Mouse (Mus musculus) left cerebral cortex, adult 8-10 months (tissue): ENCODE results near the gene Cecr2. TPM values are rescaled to one million over a fixed set of nuclear protein-coding genes. Genes with fewer than 3 reads are reported as not detected.

Source experiments
- DNase-seq, 2 experiments: peaks; one replicate each; pipeline ENCODE4 v3.0.0; 2022; ENCODE audit warnings: low spot score in 2 of 2
- total RNA-seq, 4 experiments: library from RNA; stranded (reverse); gene quantifications; 2 replicates each; pipeline ENCODE4 v1.2.4; 2022

Cecr2 gene
- total RNA-seq, 4 experiments from 2014 or later: 3.5 to 4.7 (median 4.2) TPM

GRCm38 (mm10) chr6:120667422-120667781 lies 1.2 kb downstream of the Cecr2 start:
- no peak for DNase-seq

GRCm38 (mm10) chr6:120667911-120668310 lies 1.7 kb downstream of the Cecr2 start:
- no peak for DNase-seq

DNA sequence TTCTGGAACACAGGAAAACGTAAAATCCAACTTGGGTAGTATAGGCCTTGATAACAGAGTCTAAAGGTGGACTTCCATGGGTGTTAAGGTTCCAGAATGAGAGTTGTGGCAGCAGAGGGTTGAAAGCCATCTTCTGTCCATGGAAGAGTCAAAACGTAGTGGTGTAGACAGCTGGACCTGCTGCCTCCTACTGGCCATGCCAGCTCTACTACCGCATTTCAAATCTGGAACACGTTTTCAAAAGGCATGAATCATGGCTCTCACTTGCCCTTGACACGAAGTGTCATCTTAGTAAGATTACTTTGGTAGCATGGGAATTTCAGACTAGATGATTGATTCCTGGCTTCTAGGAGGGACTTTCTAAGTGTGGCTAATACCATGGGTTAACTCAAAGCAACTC lies 8.0 kb downstream of the Cecr2 start:
- DNase-seq: no peak

DNA sequence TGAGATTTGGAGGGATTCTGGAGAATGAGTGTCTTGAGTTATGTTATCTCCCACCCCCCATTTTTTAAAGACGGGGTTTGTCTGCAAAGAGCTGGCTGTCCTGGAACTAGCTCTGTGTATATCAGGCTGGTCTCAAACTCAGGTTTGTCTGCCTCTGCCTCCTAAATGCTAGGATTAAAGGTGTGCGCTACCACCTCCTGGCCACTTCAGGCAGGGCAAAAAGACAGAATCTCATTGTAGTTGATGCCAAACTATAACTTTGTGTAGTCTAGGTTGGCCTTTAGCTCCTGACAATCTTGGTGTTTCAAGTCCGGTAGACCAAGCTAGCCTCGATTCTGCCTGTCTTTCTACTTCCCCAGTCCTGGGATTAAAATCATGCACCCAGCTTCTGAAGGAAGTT lies 8.7 kb downstream of the Cecr2 start:
- DNase-seq: no peak

- DNase-seq: no peak
Observed at GRCm38 (mm10) chr6:120675979-120676378, 9.8 kb downstream of the Cecr2 start.

DNA sequence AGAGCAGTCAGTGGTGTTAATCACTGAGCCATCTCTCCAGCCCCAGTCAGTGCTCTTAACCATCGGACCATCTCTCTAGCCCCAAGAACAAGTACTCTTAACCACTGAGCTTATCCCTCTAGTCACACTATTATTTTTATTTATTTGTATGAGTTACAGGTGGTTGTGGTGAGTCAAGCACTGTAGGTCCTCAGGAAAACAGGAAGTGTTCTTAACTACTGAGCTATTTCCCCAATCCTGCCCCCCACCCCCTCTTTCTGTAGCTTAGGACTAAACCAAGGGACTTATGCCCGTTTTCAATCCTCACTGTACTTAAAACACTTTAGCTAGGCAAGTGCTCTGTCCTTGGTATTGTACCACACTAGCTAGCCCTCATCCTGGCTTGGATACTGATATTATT lies 17.2 kb downstream of the Cecr2 start:
- no peak for DNase-seq

DNA sequence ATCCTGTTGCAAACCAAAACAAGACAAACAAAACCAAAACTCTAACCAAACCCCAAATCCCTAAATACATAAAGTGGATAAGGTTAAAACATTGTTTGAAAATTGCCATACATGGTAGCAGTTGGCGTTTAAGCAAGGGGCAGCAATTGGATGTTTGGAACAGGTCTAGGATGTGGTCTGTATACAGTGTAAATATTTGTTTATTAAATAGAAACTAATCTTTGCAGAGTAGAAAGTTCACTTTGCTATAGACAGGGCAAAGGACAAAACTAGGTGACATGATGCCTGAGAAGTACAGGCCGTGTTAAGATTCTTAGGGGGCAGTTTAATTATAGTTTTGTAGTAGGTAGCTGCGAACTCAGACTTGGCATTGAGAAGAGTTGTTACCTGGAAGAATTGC lies 18.6 kb downstream of the Cecr2 start:
- no peak for DNase-seq

- DNase-seq: no peak
Observed at GRCm38 (mm10) chr6:120686872-120687650, 20.9 kb downstream of the Cecr2 start.

GRCm38 (mm10) chr6:120700221-120700620 lies 34.1 kb downstream of the Cecr2 start:
- no peak for DNase-seq

DNA sequence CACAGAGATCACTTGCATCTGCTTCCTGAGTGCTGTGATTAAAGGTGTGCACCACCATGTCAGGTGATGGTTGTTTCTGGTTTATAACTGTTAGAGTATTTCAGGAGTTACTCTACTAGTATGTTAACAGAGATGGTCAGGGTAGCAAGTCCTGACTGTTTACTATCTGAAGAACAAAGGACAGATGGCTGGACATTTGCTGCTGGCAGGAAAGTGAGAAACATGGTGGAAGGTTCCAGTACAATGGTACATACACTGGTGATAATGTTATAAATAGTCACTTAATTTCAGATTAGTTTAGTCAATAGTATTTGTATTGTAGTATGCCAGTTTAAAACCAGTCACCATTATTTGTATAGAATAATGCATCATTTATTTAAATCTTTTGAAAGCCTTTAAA lies 38.2 kb downstream of the Cecr2 start:
- DNase-seq: no peak

- DNase-seq: no peak
Observed at GRCm38 (mm10) chr6:120708759-120709158, 42.6 kb downstream of the Cecr2 start.

DNA sequence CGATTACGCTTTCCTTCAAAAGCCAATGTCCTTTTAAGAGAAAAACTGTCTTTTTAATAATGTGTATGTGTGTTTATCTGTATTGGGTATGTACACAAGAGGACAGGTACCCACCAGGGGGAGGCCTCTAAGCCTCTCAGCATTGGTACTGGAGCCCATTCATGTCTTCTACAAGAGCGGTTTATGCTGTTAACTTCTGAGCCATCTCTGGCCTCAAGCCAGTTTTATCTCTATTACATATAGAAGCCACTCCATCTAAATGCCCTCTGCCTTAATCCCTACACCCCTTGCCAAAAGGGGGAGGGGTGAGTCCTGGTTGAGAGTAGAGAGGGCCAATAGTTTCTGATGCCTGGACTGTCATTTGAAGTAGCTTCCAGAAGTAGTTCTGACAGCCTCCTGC lies 48.6 kb downstream of the Cecr2 start:
- no peak for DNase-seq

DNA sequence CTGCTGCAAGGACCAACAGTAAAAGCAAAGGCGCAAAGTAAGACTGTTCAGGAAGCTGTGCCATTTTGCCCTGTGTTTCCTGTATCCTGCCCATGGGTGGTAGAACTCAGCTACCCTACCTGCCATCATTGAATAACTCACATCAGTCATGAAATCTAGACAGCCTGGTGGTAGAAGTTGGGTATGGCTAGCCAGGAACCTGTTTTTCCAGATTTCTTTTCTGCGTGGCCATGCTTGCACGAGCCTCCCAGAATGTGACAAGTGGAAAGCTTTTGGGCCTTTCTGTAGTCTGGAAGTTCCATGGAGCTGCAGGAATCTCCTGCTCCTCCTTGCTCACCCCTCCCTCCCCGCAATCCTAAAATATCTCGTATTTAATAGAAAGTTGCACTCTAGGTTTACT lies 49.1 kb downstream of the Cecr2 start:
- no peak for DNase-seq

GRCm38 (mm10) chr6:120715851-120716250 lies 49.7 kb downstream of the Cecr2 start:
- DNase-seq: no peak

DNA sequence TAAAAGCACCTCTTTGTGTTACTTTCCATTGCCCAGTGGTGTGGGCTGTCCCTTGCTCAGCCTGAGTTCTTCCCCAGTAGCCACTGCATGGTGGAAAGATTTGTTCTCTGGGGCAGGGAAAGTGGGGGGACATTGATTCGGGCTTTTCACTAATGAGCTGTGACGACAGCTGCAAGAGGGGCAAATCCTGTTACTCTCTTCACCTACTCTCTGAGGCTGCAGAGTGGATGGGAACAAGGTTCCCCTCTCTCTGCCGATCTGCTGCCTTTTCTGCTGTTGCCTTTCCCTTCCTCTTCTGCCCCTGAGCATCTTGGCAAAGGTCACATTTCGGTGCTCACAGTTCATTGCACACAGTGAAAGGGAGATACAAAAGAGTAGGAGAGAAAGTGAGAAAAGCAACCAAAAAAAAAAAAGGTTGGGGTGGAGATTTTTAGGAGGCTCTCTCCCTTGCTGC lies 50.4 kb downstream of the Cecr2 start:
- no peak for DNase-seq

DNA sequence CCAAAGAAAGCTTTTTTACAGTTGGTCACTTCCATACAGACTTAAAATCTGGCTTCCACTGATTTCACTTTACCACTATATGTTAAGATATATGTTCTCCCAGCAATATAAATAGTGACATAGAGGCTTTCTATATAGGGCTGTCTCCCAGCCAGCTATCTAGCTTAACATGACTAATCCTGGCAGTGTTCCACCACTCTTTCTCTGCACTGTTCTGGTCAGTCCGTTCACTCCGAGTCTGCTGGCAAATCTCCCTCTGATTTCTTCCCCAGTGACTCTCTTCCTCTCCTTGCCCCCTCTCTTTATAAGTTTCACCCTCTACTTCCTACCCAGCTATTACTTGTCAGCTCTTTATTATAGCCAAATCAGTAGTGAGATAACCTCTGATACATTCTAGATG lies 59.8 kb downstream of the Cecr2 start:
- no peak for DNase-seq

GRCm38 (mm10) chr6:120736011-120736410 lies 69.8 kb downstream of the Cecr2 start:
- no peak for DNase-seq

DNA sequence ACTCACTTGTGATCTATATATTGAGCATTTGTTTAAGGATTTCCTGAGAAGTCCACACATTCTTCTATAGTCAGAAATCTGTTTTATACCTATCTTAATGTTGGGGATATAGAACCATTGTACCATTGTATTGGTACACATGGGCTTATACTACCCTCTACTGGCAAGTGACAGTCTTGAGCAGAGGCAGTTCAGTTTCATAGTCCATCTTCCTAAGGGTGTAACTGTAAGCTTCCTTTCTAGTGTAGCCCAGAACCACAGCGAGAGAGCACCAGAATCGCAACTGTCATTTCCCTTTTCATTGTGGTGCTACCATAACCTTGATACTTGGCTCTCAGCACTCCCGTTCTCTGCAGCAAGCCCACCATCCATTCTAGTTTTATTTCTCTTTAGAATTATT lies 70.4 kb downstream of the Cecr2 start:
- no peak for DNase-seq

GRCm38 (mm10) chr6:120743130-120743529 lies 77.0 kb downstream of the Cecr2 start:
- DNase-seq: no peak

DNA sequence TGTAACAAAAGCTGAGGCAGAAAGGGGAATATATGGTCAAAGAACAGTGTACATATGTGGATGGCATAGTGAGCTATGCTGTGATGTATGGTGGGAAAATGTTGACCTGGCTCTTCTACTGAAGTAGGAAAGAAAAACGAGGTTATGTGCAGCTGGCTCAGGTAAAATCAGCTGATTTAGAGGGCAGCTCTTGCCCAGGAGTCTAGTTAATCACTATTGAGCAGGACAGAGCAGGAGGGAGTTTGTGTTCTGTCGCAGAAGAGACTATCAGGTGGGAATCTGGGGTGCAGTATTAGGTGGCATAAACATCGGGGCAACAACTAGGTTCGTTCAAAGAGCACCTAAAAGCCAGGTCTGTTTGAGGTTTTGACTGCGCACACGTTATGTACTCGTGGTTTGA lies 78.1 kb downstream of the Cecr2 start:
- DNase-seq: no peak

- DNase-seq: no peak
Observed at GRCm38 (mm10) chr6:120746416-120746815, 80.2 kb downstream of the Cecr2 start.

DNA sequence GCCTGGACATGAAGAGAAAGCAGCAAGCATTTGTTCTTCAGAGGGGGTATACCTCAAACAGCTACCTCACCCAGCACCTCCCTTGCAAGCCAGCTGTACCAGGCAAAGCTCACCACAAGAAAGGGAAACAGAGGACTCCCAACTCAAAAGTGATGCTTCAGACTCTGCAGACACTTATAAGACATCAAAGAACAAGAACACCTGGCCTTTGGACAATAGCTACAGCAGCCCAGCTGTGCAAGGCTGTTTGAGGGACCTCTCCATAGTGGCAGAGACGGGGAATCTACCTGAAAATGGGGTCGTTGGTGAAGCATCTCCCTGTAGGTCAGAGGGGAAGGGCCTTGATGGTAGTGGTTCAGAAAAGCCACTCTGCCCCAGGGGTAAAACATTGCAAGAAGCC lies 95.0 kb downstream of the Cecr2 start:
- DNase-seq: no peak

- DNase-seq: no peak
Observed at GRCm38 (mm10) chr6:120769972-120770371, 103.8 kb downstream of the Cecr2 start.

DNA sequence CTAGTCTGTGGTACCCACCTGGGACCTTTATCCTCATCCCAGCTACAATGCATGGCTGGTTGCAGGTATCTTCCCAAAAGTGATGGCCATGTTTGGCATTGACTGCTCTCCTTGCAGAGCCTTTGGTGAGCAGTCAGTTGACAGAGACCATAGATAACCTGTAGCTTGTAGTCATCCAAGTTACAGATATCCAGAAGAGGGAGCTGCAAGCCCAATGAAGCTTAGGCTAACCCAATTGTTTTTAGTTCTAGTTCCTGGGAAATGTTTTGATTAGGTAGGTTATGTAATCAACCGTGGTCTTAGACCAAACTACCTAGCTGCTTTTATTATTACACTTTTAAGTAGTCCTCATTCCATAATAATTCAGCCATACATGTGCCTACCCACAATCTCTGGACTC lies 105.2 kb downstream of the Cecr2 start:
- no peak for DNase-seq
